Mouse (Mus musculus): ENCODE results near the gene Nacad. TPM values are rescaled to one million over a fixed set of nuclear protein-coding genes. Genes with fewer than 3 reads are reported as not detected.
"Not testable (repeated sequence)": the region's sequence is repeated elsewhere in the genome, so short reads cannot be mapped to it uniquely, and the experiment has no call there.

The Nacad gene
- polyA plus RNA-seq (2017; shearing (Covaris generic)), result not detected

DNA sequence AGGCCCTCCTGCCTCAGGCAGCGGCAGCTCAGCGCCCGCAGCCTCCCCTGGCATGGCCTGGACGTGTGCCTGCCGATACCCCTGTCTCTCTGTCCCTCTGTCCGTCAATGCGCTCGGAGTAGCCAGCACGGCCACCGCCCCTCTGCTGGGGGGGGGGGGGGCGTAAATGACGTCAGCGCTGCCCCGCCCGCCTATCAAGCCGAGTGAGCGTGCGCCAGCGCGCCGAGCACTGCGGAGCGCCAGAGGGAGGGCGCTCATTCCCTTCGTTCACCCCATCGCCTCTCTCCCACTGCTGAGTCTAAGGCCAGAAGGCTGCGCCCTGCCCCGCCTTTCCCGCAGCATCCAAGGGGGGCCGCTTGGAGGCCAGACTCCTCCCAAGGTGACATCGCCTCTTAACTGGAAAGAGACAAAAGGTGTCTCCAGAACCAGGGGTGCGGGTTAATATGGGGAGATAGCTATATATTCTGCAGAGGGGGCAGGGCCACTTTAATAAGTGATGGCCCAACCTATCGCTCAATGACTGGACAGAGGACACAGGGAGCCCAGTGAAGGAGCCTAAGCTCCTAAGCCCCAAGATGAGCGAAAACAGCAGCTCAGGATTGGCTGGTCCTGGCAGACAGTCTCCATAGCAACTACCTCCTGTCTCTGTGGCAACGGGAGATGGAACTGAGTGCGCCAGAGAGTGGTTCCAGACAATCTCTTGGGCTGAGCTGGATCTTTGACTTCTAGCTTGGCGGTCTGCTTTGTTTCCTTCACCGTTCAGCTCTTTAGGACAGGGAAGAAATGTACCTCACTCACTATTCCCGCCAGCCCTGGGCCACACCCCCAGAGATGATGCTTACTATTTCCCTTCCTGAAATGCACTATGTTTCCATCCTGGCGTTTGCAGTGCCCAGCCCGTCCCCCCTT is at the start of gene Nacad:
Gene Nacad, minus strand, starts transcription at position 563 of the 909 bp plus-strand sequence.
- no peak for ATAC-seq

- ATAC-seq, result peak; percentile 71
These were observed 49.0 kb upstream of the Nacad start for GRCm38 (mm10) chr11:6654903-6655302.

GRCm38 (mm10) chr11:6652978-6653377 is 47.1 kb upstream of the Nacad start:
- ATAC-seq, result not testable (repeated sequence)

- no peak for ATAC-seq
These were observed 44.7 kb upstream of the Nacad start for GRCm38 (mm10) chr11:6650519-6650918.

DNA sequence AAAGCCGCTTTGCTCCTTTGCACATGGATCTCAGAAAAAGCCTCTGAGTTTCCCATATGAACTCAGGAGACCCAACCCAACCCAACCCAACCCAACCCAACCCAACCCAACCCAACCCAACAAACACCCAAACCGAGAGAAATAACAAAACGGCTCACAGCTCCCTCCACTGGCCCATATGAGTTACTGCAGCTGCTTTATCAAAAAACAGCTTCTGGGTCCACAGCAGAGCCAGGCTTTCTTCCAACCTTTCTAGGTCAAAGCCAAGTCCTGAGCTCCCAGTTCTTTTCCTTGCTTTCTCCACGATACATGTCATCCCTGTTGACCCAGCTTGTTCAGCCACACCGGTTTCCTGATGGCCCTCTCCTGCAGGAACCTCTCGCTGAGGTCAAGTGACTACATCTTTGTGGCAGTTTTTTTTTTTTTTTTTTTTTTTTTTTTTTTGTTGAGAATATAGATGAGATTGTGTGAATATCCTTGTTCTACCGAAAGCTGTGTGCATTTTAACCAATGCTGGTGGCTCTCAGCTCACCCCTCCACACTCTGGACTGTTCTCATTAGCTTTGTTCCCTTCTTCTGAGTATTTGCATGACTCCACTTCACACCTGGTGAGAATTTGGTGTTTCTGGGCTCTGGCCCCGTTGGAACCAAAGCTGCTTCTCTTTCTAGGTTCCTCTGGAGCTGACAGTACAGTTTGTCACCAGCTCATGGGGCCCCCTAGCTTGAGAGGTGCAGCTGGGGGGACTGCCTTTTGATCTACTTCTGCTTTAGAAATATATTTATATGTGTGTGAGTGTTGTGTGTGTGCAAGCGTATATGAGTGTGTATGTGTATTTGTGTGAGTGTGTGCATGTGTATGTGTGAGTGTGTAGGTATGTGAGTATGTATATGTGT is 42.2 kb upstream of the Nacad start:
- no peak for ATAC-seq

- ATAC-seq, result no peak
These were observed 38.7 kb upstream of the Nacad start for GRCm38 (mm10) chr11:6644566-6644965.

DNA sequence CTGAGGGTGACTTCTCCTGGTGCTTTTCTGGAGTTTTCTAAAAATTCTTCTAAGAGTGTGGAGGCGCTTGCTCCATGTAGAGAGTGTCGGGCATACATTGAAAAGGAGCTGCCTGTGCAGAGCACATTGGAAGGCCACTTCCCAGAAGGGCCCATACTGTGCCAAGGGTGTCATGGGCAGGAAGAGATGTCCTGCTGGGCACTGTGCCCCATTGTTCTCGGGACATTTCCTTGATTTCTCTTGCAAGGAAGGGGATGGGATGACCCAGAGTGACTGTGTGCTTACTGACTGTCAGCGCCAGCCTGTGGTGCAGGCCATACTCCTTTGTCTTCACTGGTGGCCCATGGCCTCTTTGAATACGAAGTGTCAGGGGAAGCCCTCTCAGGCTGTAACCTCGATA is 33.2 kb upstream of the Nacad start:
- ATAC-seq, result no peak

- no peak for ATAC-seq
These were observed 32.7 kb upstream of the Nacad start, which contains the start of gene Wap for GRCm38 (mm10) chr11:6638537-6638936. Gene Wap (minus strand): TSS chr11:6638637.

DNA sequence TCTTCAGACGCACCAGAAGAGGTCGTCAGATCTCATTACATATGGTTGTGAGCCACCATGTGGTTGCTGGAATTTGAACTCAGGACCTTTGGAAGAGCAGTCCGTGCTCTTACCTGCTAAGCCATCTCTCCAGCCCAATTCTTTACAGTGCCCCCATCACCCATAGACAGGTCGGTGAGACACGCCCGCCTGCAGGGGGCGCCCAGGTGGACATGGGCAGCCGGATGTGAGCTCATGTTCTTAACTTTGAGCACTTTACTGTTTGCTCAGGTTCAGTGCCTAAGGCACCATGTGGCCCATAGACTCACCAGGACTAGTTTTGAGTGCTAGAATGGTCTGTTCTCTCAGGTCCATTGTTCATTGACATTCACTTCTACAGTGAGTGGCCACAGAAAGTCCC is 30.3 kb upstream of the Nacad start:
- ATAC-seq, result no peak

DNA sequence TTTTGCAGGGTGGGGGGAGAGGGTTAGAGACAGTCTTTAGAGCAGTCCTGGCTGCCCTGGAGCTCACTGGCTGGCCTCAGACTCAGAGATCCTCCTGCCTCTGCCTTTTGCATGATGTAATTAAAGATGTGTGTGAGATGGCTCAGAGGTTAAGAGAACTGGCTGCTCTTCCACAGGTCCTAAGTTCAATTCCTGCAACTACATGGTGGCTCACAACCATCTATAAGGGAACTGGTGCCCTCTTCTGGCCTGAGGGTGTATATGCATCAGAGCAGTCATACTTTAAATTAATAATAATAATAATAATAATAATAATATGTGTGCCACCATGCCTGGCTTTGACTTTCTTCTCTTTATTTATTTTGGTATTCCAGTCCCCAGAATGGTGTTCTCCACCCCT is 23.8 kb upstream of the Nacad start:
- ATAC-seq, result no peak

- no peak for ATAC-seq
These were observed 22.7 kb upstream of the Nacad start for GRCm38 (mm10) chr11:6628568-6628967.

GRCm38 (mm10) chr11:6627731-6628130 is 21.9 kb upstream of the Nacad start:
- peak; percentile 38 for ATAC-seq

GRCm38 (mm10) chr11:6626388-6626772 is 20.5 kb upstream of the Nacad start:
- ATAC-seq, result no peak

GRCm38 (mm10) chr11:6625478-6626387 is 19.9 kb upstream of the Nacad start, which contains the start of gene Tbrg4:
Gene Tbrg4 (minus strand): TSS chr11:6626067.
- peak; percentile 77 for ATAC-seq

- no peak for ATAC-seq
These were observed 18.9 kb upstream of the Nacad start for GRCm38 (mm10) chr11:6624619-6625382.

DNA sequence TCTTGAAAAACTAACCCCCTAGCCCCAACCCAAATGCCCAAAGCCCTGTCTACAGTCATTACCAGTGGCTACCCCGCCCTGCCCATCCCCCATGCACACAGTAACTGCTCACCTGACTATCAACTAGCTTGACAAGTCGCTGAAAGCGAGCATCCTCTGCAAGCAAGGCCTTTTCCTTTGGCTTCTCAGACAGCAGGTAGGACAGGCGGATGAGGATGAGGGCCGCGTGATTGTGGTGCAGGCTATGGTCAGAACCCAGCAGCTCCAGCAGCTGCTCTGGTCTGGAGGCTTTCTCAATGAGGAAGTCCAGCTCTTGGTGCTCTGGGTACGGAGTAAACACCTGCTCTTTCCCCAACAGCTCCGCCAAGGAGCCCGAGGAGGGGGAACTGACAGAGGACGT is 17.9 kb upstream of the Nacad start:
- no peak for ATAC-seq

DNA sequence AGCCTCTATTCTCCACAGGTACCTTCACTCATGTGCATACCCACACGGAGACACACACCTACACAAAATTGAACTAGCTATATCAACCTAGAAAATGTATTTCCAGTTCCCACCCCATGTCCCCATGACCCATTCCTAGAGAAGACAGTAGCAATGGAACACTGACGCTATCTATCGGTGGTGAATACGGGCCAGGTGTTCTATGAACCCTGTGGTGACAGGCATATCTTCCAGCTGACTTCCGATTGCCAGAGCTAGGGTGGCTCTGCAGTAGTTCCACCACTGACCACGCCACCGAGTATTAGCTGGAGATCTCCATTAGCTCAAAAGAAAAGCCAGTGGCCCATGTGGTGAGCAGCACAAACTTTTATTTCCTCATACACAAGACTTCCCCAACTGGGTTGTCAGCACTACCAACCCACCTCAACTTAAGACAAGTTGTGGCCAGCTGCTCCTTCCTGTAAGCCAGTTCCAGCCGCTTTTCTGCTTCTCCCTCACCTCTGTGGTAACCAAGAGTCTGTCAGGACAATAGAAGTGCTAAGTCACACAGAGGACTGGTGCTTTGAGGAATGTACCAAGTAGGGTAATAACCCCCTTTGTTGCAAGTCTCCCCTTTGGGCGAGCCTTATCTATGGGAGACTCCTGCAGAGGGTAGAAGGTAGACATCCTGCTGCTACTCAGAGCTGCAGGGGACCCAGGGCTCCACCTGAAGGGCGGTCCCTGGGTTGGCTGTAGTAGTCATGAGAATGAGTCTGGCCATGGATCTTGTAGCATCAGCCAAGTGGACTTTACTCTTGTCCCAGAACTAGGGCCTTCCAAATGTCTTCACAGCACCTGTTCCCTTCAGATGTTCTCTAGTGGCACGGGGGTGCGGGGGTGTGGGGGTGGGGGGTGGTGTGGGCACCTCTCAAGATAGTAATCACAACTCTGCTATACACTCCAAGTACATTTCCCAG is 9.7 kb upstream of the Nacad start:
- ATAC-seq, result no peak

DNA sequence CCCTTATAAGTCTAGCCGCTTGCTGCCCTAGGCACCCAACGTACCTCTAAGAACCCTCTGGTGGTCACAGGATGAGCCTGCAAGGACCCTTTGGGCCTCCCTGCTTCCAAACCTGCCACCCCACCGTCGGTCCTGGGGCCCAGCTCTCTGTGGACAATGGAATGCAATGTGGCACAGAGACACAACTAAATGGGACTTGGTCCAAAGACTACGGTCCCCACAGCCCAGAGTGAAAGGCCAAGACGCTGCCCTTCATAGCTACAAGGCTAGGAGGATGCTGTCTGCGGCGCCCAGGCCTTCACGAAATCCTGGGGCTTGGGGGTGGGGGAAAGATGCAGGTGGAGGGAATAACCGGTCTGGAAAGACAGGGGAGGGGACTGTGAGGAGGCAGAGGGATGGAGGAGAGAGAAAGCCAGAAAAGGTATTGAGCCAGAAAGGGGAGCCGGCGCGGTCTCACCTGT is 802 bp downstream of the Nacad start:
- ATAC-seq, result no peak

DNA sequence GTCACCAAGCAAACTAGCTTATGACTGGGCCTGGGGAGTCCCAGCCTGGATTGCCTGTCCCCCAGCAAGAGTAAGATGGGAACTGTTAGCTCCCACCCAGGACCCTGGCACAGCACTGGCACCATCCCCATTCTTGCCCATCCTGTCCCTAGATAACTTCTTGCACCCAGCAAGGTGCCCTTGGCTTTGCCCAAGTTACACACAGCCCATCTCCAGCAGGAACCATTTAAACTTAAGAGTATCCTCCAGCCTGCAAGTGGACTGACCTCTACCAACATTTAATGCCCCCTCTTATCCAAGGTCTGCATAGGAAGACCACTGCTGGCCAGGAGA is 1.3 kb downstream of the Nacad start:
- ATAC-seq, result no peak

GRCm38 (mm10) chr11:6603887-6604603 is 1.8 kb downstream of the Nacad start:
- ATAC-seq, result no peak
